ENCODE assay signal across 12 mouse cellular contexts in genomic region chr1:45021234-45021633, GRCm38 (mm10).
DNase-seq lines count a peak whose midpoint lies in the region; ATAC-seq lines count a peak whose summit lies in the region.
"Had no signal": no experiment of that assay in that cellular context is flagged by ENCODE, and none has a peak within 500 bp of the region (broad histone marks: within the 10 kb centered on the region; RNA-seq: fewer than 3 reads in every experiment).

No protein-coding gene starts in this region.

- intact Hi-C loops in heart, postnatal 25 days (cut with DNase I): no loop called here

- no peaks in the 10 kb centered on the region for H3K36me3 ChIP-seq in heart, embryonic 10.5 days
- no peaks in the 10 kb centered on the region for H3K36me3 ChIP-seq in embryonic facial prominence, embryonic 12.5 days
- H3K36me3 ChIP-seq in intestine, embryonic 16.5 days (ENCODE audit: control insufficient read depth, insufficient read depth, low read length): no peaks in the 10 kb centered on the region
- H3K36me3 ChIP-seq: midbrain, embryonic 13.5 days had no signal

- no peak overlapping the region for H3K4me3 ChIP-seq in heart, embryonic 10.5 days
- H3K4me3 ChIP-seq in embryonic facial prominence, embryonic 12.5 days: no peak overlapping the region
- no peak overlapping the region for H3K4me3 ChIP-seq in intestine, embryonic 16.5 days (ENCODE audit: low read length)
- H3K4me3 ChIP-seq: midbrain, embryonic 13.5 days had no signal

- no peak overlapping the region for H3K9ac ChIP-seq in embryonic facial prominence, embryonic 12.5 days
- H3K9ac ChIP-seq in intestine, embryonic 16.5 days (ENCODE audit: low read depth, low read length): no peak overlapping the region
- H3K9ac ChIP-seq: midbrain, embryonic 13.5 days had no signal

- WGBS in heart, embryonic 10.5 days: 49% methylated on average over 2 of the region's 2 CpGs
- 2% methylated on average over 2 of the region's 2 CpGs for WGBS in embryonic facial prominence, embryonic 12.5 days
- 33% methylated on average over 2 of the region's 2 CpGs for WGBS in intestine, embryonic 16.5 days

- no peaks in the 10 kb centered on the region for H3K27me3 ChIP-seq in heart, embryonic 10.5 days (ENCODE audit: insufficient read depth, poor library complexity, severe bottlenecking)
- H3K27me3 ChIP-seq in embryonic facial prominence, embryonic 12.5 days: no peaks in the 10 kb centered on the region
- H3K27me3 ChIP-seq in intestine, embryonic 16.5 days (replicated peaks; ENCODE audit: control insufficient read depth, insufficient read depth, low read length): no peaks in the 10 kb centered on the region
- H3K27me3 ChIP-seq: midbrain, embryonic 13.5 days had no signal

- ATAC-seq in embryonic facial prominence, embryonic 12.5 days (ENCODE audit: insufficient number of reproducible peaks, insufficient read depth, low FRiP score, low TSS enrichment): peak; percentile 75
- no peak for ATAC-seq in intestine, embryonic 16.5 days
- ATAC-seq: forebrain, embryonic 16.5 days; midbrain, embryonic 13.5 days had no signal

- H3K4me1 ChIP-seq in heart, embryonic 10.5 days: peaks cover 8% of the 10 kb centered on the region; the same call in 1 of the 2 replicates
- H3K4me1 ChIP-seq in embryonic facial prominence, embryonic 12.5 days: peaks cover 5% of the 10 kb centered on the region; the same call in 1 of the 2 replicates
- no peaks in the 10 kb centered on the region; the same call in 1 of the 2 replicates for H3K4me1 ChIP-seq in intestine, embryonic 16.5 days (ENCODE audit: control insufficient read depth, insufficient read depth, low read length)
- H3K4me1 ChIP-seq: midbrain, embryonic 13.5 days had no signal

- peak overlapping the region; percentile 52; the same call in 1 of the 2 replicates for H3K27ac ChIP-seq in heart, embryonic 10.5 days
- H3K27ac ChIP-seq in embryonic facial prominence, embryonic 12.5 days: 0 out of 2 replicates have a peak overlapping the region, but pooled peaks have one; percentile 46
- peak overlapping the region; percentile 83 for H3K27ac ChIP-seq in intestine, embryonic 16.5 days (ENCODE audit: low read length)
- H3K27ac ChIP-seq: midbrain, embryonic 13.5 days had no signal

- no peak overlapping the region for H3K4me2 ChIP-seq in embryonic facial prominence, embryonic 12.5 days (replicated peaks)
- H3K4me2 ChIP-seq in intestine, embryonic 16.5 days (ENCODE audit: low read depth, low read length): no peak overlapping the region
- H3K4me2 ChIP-seq: midbrain, embryonic 13.5 days had no signal

- DNase-seq in heart, embryonic 10.5 days (ENCODE audit: low spot score): no peak
- DNase-seq in heart, postnatal 25 days (ENCODE audit: low spot score): no peak
- peak; percentile 70 for DNase-seq in NIH3T3 (ENCODE audit: low read depth)
- no peak for DNase-seq in urinary bladder, postnatal 14 days (ENCODE audit: low spot score)
- DNase-seq in cerebellum, adult 11 months: no peak
- DNase-seq in kidney, postnatal 10 days: no peak
- DNase-seq: cerebellum, postnatal 14 days; kidney, adult 9 months had no signal

- H3K9me3 ChIP-seq in heart, embryonic 10.5 days: no peaks in the 10 kb centered on the region
- no peaks in the 10 kb centered on the region for H3K9me3 ChIP-seq in embryonic facial prominence, embryonic 12.5 days
- H3K9me3 ChIP-seq in intestine, embryonic 16.5 days (ENCODE audit: control insufficient read depth, low read length): no peaks in the 10 kb centered on the region
- H3K9me3 ChIP-seq: midbrain, embryonic 13.5 days had no signal
